Mouse (Mus musculus) gastrocnemius, postnatal 10 days (tissue): ENCODE results near the gene Gm5127. TPM values are rescaled to one million over a fixed set of nuclear protein-coding genes. Genes with fewer than 3 reads are reported as not detected.

Experiments
- microRNA-seq, 2 experiments: library from miRNA; unstranded; fragments of <30 nt; microRNA quantifications; one replicate each; pipeline ENCODE4 v1.2.0; 2021
- total RNA-seq, 2 experiments: library from RNA; stranded (reverse); gene quantifications; 2 replicates each; pipeline ENCODE4 v1.2.3; 2021

Gm5127 gene
- total RNA-seq, 2 experiments from 2014 or later, result not detected

Small RNA genes within 50 kb of the gene (microRNA-seq; reads per million reads assigned to microRNA genes)
- gene Gm22102, result 0 reads per million in 2 experiments

Other genes starting within 250 kb of the Gm5127 start
- gene Fndc3c1, start 97.8 kb upstream of the Gm5127 start, total RNA-seq, result 10 to 100 TPM; 21.8 to 44.6 TPM
- 1 to 10 TPM in 1 of 2 experiments, under 1 TPM in 1; 0.75 to 1.5 TPM for gene Cysltr1, start 20.5 kb downstream of the Gm5127 start, total RNA-seq